Mouse (Mus musculus) kidney, postnatal 36 days (tissue): ENCODE results near the gene Mansc1.

Source experiments
- DNase-seq, 2 experiments: peaks; one replicate each; pipeline ENCODE4 v3.0.0; 2021 to 2022; ENCODE audit warnings: mixed read lengths in 2 of 2

Gene Mansc1

GRCm38 (mm10) chr6:134597651-134598229, 34.5 kb downstream of the Mansc1 start:
- peak; percentile 76 to 91 for DNase-seq

GRCm38 (mm10) chr6:134594569-134595442, 37.5 kb downstream of the Mansc1 start:
- peak; percentile 89 to 91 for DNase-seq

DNA sequence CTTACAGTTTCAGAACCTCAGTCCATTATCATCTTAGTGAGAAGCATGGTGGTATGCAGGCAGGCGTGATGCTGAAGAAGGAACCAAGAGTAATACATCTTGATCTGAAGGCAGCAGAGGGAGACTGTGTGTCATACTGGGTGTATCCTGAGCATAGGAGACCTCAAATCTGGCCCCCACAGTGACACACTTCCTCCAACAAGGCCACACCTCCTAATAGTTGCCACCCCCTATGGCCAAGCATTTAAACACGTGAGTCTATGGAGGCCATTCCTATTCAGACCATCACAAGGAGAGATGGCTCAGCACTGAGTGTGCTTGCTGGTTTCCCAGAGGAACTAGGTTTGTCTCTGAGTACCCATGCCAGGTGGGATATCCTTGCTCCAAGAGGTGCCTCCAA, 40.7 kb downstream of the Mansc1 start:
- no peak for DNase-seq

DNA sequence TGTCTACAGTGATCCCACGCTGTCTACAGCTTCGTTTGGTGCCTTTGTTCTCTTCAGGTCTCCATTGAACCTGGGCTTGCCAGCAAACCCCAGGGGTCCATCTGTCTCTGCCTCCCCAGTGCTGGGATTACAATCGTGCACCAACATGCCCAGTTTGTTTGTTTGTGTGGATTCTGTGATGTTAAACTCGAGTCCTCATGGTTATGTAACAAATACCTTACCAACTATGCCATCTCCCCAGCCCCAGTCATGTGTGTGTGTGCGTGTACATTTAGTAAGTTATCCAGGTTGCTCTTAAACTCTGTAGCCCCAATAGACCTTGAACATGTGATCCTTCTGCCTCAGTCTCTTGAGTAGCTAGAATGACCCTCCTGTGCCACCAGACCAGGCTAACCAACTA, 46.0 kb downstream of the Mansc1 start:
- DNase-seq, result no peak

DNA sequence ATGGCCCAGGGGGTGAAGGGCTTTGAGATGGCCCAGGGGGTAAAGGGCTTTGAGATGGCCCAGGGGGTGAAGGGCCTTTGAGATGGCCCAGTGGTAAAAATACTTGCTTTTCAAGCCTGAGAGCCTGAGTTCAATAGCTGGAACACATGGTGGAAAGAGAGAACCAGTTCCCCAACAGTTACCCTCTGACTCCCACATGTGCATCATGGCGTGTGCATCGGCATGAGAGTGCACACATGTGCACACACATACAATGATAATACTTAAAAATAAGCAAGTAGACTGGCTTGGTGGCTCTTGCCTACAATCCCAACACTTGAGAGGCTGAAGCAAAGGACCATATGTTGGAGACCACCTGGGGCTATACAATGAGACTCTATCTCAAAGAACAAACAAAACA, 47.7 kb downstream of the Mansc1 start:
- no peak for DNase-seq

GRCm38 (mm10) chr6:134582110-134582509, 50.2 kb downstream of the Mansc1 start:
- no peak for DNase-seq

DNA sequence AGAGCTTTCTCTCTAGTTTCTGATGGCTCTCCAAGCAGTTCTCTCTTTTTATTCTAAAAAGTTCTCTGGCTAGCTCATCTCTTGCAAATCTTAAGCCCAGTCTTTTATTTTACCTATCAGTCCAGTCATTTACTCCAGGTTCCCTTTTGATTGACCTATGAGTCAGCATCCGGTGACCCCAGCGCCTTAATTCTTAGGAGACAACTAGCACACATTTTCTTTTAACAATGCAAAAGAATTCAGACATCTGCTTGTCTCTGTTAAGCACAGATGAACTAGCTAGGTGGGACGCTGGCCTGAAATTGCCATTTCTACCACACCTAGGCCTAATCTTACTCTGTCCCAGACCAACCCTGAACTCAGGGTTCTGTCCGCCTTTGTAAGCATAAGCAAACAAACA, 52.8 kb downstream of the Mansc1 start:
- no peak for DNase-seq

DNA sequence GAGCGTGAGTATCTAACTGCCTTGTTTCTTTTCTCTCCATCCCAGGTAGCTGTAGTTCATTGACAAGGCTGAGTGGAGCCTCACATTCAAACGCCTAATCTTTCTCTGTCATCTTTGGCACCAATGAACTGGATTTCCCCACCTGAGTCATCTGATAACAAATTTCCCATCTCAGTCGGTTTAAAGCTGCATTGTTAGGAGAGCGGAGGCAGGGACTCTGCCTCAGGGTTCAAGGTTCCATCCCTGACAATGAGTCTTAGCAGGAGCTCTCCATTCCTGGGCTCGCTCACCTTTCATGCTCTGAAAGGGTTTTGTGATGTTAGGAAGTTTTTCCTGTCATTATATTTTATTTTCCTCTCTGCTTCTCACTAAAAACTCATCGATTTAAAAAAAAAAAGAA, 54.2 kb downstream of the Mansc1 start:
- no peak for DNase-seq

DNA sequence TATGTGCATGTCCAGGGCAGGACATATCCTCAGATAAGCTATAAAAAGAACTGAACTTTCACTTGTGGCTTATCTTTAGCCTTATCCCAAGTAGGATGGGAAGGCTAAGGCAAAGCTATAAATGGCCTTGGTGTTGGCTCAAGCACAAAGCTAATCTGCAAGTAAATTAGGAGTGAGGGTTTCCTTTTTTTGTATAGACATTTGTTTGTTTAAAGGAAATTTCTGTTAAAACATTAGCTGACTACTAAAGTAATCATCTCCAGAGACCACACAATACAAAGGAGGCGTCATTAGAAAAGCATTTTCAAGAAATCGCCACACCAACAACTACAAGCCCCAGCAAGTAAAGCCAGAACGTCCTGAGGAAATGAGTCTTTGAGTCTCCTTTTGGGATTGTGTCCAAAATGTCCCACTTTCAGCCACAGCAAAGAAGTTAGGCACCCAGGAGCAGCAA, 57.0 kb downstream of the Mansc1 start:
- no peak for DNase-seq

GRCm38 (mm10) chr6:134567986-134568556, 64.2 kb downstream of the Mansc1 start:
- DNase-seq, result peak; percentile 35 to 45

GRCm38 (mm10) chr6:134566818-134567485, 65.3 kb downstream of the Mansc1 start, which contains the start of gene Lrp6:
Gene Lrp6, minus strand, starts transcription at chr6:134566965.
- peak; percentile 82 to 91 for DNase-seq

DNA sequence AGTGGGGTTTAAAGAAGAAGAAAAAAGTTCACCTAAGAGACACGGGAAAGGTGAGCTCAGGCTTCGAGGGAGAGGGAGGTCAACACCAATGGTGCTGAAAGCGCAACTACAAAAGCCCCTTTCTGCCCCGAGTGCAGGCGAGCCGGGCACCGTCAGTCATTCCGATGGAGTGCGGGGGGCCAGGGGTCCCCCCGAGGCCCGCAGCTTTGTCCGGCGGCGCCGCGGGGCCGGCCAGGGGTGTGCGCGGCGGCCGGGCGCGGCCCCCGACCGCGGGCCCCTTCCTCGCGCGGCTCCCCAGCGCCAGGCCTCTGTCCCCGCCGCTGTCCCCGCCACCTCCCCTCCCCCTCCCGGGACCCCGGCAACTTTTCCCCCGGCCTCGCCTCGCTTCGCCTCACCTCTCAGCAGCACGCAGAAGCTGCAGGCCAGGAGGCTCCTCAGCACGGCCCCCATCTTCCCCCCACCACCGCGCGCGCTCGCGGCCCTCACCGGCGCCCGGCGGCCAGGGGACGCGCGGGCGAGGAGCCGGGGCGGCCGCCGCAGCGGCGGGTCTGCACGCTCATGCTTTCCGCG, 66.0 kb downstream of the Mansc1 start:
- DNase-seq, result no peak

GRCm38 (mm10) chr6:134565606-134566247, 66.6 kb downstream of the Mansc1 start:
- peak; percentile 52 for DNase-seq

- peak in 1 of 2 experiments; percentile 67 for DNase-seq
Observed at GRCm38 (mm10) chr6:134564539-134564938, 67.7 kb downstream of the Mansc1 start.

GRCm38 (mm10) chr6:134559635-134560034, 72.7 kb downstream of the Mansc1 start:
- no peak for DNase-seq
